Mouse (Mus musculus) neural tube, embryonic 14.5 days (tissue): ENCODE data around the gene Plpp3. TPM values are rescaled to one million over a fixed set of nuclear protein-coding genes. Genes with fewer than 3 reads are reported as not detected.

Source experiments
- ATAC-seq: fragments of 200-750 bp; cut with Nextera tagmentation; 2 replicates; pipeline ENCODE4 v1.8.0; 2017; ENCODE audit warnings: low read depth, mild to moderate bottlenecking, moderate TSS enrichment, moderate library complexity
- H3K27ac ChIP-seq: fragments of 300-500 bp; sonication (generic); 2 replicates; pipeline ENCODE4 v1.5.1; 2014; ENCODE audit warnings: low read depth, mild to moderate bottlenecking, control low read depth, low read length, moderate library complexity, mixed read lengths
- H3K27me3 ChIP-seq: fragments of 300-500 bp; sonication (generic); 2 replicates; pipeline ENCODE4 v1.6.1; 2014; ENCODE audit warnings: low read length; ENCODE audit not compliant: control insufficient read depth, insufficient read depth
- H3K36me3 ChIP-seq: fragments of 300-500 bp; sonication (generic); 2 replicates; pipeline ENCODE4 v1.6.1; 2014; ENCODE audit warnings: low read length, mixed read lengths; ENCODE audit not compliant: control insufficient read depth, insufficient read depth
- H3K4me1 ChIP-seq: fragments of 300-500 bp; sonication (generic); 2 replicates; pipeline ENCODE4 v1.6.1; 2014; ENCODE audit warnings: low read length; ENCODE audit not compliant: control insufficient read depth, insufficient read depth
- H3K4me2 ChIP-seq: fragments of 300-500 bp; sonication (generic); 2 replicates; pipeline ENCODE4 v1.6.1; 2014; ENCODE audit warnings: mild to moderate bottlenecking, low read depth, low read length, control low read depth
- H3K4me3 ChIP-seq: fragments of 300-500 bp; sonication (generic); 2 replicates; pipeline ENCODE4 v1.5.1; 2014; ENCODE audit warnings: low read depth, low read length, control low read depth, mixed read lengths
- H3K9ac ChIP-seq: fragments of 300-500 bp; sonication (generic); replicated peaks from 2 replicates; pipeline ENCODE4 v1.6.1; 2014; ENCODE audit warnings: low read depth, mild to moderate bottlenecking, control low read depth, low read length, mixed read lengths
- H3K9me3 ChIP-seq: fragments of 300-500 bp; sonication (generic); 2 replicates; pipeline ENCODE4 v1.6.1; 2016; ENCODE audit warnings: low read length; ENCODE audit not compliant: control insufficient read depth
- WGBS: fragments of 180-500 bp; shearing (Covaris S2); extraction: QIAGEN DNeasy Blood & Tissue Kit; methylation state at CpG from one replicate; pipeline ENCODE4 v1.1.7; 2014; 5-methylcytosine and 5-hydroxymethylcytosine counted together
- polyA plus RNA-seq: library from polyadenylated mRNA; unstranded; fragments of >200 nt; fragmentation: Nextera tagmentation; extraction: Ambion mirVana; gene quantifications from 2 replicates; pipeline ENCODE4 v1.2.1, GENCODE M21; 2014

Plpp3 gene
- polyA plus RNA-seq, 1 experiment from 2014 or later = 58.5 TPM

DNA sequence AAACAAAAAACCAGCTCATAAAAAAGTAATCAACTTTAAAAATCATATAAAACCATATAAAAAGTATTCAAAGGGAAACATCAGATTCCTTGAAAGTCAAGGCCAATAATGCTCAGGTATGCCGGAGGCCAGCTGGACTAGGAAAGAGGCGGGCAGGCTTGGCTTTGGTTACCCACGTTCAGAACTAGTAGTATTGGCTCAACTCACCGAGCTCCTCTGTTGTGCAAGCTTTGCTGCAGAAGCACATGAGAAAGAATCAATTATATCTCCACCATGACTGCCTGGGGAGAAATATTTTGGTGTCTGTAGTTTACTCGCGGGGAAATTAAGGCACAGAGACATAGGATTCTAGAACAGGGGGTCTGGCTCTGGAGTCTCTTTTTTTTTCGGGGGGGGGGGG, 866 bp upstream of the Plpp3 start:
- no peak for ATAC-seq
- no peak overlapping the region for H3K27ac ChIP-seq
- H3K4me1 ChIP-seq = peaks cover 10% of the 10 kb centered on the region; the same call in 1 of the 2 replicates
- no peaks in the 10 kb centered on the region for H3K9me3 ChIP-seq
- H3K4me2 ChIP-seq = no peak overlapping the region
- no peaks in the 10 kb centered on the region for H3K27me3 ChIP-seq
- no peak overlapping the region for H3K4me3 ChIP-seq
- 78% methylated on average over 7 of the region's 7 CpGs for WGBS
- no peaks in the 10 kb centered on the region for H3K36me3 ChIP-seq
- no peak overlapping the region for H3K9ac ChIP-seq

DNA sequence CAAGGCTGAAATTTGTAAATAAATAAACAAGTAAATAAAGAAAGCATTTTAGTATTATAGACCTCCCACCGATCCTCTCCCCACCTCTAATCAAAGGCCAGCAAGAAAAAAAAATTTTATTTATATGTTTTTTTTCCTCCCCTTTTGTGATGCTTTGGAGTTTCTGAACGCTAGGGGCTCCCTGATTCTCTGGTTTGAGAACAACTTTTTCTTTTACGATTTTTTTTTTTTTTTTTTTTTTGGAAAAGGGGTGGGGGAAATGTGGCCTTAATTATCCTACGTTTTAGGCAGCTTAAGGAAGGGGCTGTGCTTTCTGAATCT, 232 bp upstream of the Plpp3 start:
- 0% methylated on average over 4 of the region's 4 CpGs for WGBS
- Histone ChIP-seq H3K27me3 (no peaks in the 10 kb centered on the region), H3K36me3 (no peaks in the 10 kb centered on the region), H3K27ac (no peak overlapping the region), H3K4me2 (peak overlapping the region; percentile 83), H3K9ac (no peak overlapping the region), H3K4me3 (peak overlapping the region; percentile 79), H3K4me1 (peaks cover 10% of the 10 kb centered on the region; the same call in 1 of the 2 replicates), H3K9me3 (no peaks in the 10 kb centered on the region)
- ATAC-seq = no peak

DNA sequence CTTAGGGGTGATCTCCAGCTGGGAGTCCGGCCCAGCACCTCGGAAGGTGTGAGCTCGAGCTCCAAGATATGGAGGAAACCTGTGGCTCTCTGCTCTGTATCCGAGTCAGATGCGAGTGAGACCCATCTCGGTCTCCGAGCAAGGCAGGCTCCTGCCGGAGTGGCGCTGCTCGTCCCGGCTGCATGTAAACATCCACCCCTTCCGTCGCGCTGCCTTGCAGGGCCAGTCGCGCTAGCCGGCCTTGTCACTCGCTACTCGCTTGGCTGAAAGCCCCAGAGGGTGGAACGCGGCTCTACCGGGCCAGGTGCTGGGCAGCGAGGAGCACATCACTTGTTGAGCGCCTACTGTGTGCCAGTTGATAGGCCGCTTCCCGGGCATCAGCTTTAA, 1.0 kb downstream of the Plpp3 start:
- H3K27ac ChIP-seq = peak overlapping the region; percentile 81
- H3K4me2 ChIP-seq = peak overlapping the region; percentile 83
- peak overlapping the region; percentile 79 for H3K4me3 ChIP-seq
- H3K9me3 ChIP-seq = no peaks in the 10 kb centered on the region
- H3K9ac ChIP-seq = peak overlapping the region; percentile 77
- no peaks in the 10 kb centered on the region for H3K27me3 ChIP-seq
- H3K4me1 ChIP-seq = peaks cover 13% of the 10 kb centered on the region
- no peaks in the 10 kb centered on the region for H3K36me3 ChIP-seq
- ATAC-seq = peak; percentile 82
- under 1% methylated on average over 26 of the region's 26 CpGs for WGBS

DNA sequence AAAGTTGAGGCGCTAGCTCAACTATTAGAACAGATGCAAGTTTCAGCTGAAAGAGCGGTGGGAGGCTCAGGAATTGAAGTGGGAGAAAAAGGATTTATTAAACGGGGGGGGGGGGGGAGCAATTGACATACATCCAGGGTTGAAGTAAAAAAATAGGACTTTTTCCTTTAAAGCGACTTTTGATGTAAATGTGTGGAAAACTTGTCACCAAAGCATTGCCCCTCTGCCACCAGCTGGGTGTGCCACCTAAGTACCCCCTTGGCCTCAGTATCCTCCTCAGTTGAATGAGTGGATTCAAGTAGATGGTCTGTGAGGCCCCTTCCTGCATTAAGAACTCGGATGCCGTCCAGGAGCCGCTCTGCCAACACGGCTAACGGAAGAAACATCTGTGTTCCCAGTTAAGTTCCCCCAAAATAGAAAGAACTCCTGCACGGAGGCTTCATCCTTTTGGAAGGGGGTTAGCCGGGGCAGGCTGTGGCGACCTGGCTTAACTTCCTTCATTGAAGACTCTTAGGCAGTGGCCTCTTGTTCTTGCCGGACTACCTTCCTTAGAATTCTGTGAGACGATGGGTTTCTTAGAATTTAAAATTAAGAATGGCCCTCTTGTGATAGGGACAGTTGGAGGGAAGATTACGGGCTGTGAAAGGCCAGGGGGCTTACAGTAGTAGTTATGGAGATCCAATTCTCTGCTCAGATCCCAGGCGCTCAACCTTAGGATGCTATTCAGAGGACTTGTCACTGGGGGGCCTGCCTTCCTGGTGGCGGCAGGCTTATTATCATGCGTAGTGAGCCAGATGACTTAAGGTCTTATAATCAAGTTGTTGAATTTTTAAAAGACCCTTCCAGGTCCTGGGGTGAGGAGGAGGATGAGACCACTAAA, 1.7 kb downstream of the Plpp3 start:
- Histone ChIP-seq H3K4me2 (peak overlapping the region; percentile 83), H3K4me3 (peak overlapping the region; percentile 79), H3K27me3 (no peaks in the 10 kb centered on the region), H3K27ac (no peak overlapping the region; the same call in 1 of the 2 replicates), H3K36me3 (no peaks in the 10 kb centered on the region), H3K9ac (peak overlapping the region; percentile 77), H3K4me1 (peaks cover 13% of the 10 kb centered on the region), H3K9me3 (no peaks in the 10 kb centered on the region)
- 2% methylated on average over 18 of the region's 18 CpGs for WGBS
- ATAC-seq = no peak

DNA sequence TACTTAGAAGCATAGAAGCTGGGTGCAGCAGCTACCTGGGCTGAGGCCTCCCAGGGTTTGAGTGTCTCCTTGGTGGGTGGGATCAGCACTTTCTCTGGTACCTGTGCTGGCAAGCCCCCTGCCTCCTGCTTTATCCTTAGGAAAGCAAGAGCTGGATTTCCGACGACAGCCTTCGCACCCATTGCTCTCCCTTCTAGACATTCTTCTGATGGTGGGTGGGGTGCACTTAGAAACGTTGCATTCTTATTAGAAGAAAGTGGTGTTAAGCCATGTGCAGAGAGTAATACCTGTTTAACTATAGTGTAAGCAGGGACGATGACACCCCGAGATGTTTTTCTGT, 2.4 kb downstream of the Plpp3 start:
- no peaks in the 10 kb centered on the region for H3K9me3 ChIP-seq
- H3K4me2 ChIP-seq = peak overlapping the region; percentile 83
- H3K36me3 ChIP-seq = no peaks in the 10 kb centered on the region
- ATAC-seq = no peak
- 30% methylated on average over 6 of the region's 6 CpGs for WGBS
- H3K27me3 ChIP-seq = no peaks in the 10 kb centered on the region
- H3K9ac ChIP-seq = no peak overlapping the region; the same call in 1 of the 2 replicates
- peaks cover 13% of the 10 kb centered on the region for H3K4me1 ChIP-seq
- no peak overlapping the region for H3K27ac ChIP-seq
- peak overlapping the region; percentile 79 for H3K4me3 ChIP-seq

DNA sequence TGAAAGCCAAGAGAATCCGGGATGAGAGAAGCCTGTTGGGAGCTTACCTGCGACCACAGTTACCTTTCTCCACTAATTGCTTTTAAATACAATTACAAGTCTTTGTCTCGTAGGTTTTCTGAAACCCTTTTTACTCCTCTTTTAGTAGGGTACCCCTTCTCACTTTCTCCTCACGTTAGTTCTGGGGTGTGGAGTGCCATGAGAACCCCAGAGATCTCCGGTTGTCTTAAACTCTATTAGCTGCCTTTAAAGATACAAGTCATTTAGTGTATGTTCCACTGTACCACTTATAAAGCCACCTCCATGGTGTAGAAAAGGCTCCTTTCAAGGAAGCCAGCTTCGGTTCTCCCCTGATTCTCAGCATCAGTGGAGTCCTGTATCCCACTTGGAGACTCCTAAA, 3.3 kb downstream of the Plpp3 start:
- no peaks in the 10 kb centered on the region for H3K27me3 ChIP-seq
- no peak overlapping the region for H3K27ac ChIP-seq
- peaks cover 13% of the 10 kb centered on the region for H3K4me1 ChIP-seq
- peak overlapping the region; percentile 25; the same call in 1 of the 2 replicates for H3K9ac ChIP-seq
- 78% methylated on average over 6 of the region's 6 CpGs for WGBS
- no peaks in the 10 kb centered on the region for H3K9me3 ChIP-seq
- ATAC-seq = no peak
- H3K4me2 ChIP-seq = peak overlapping the region; percentile 83
- H3K4me3 ChIP-seq = peak overlapping the region; percentile 79
- H3K36me3 ChIP-seq = no peaks in the 10 kb centered on the region

DNA sequence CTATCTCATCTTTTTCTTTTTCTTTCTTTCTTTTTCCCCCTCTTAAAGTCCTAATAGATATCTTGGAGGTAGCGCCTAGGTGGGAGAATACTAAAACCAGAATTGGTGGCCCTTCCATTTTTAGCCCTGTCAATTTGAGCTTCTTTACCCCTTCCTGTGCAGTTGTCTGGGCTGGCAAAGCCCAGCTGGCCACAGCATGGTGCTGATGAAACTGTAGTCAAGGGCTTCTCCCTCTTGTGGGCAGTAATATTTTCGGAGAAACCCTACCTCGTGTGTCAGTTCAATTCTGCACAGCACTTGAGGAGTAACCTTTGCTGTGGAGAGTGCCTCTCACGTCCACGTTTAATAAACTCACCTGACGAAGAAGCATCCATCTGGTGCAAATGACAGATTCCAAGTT, 4.9 kb downstream of the Plpp3 start:
- no peak overlapping the region for H3K27ac ChIP-seq
- no peak overlapping the region for H3K4me3 ChIP-seq
- peak overlapping the region; percentile 19; the same call in 1 of the 2 replicates for H3K4me2 ChIP-seq
- ATAC-seq = no peak
- no peaks in the 10 kb centered on the region for H3K9me3 ChIP-seq
- H3K9ac ChIP-seq = no peak overlapping the region
- peaks cover 13% of the 10 kb centered on the region for H3K4me1 ChIP-seq
- H3K27me3 ChIP-seq = no peaks in the 10 kb centered on the region
- no peaks in the 10 kb centered on the region for H3K36me3 ChIP-seq
- 60% methylated on average over 6 of the region's 6 CpGs for WGBS

DNA sequence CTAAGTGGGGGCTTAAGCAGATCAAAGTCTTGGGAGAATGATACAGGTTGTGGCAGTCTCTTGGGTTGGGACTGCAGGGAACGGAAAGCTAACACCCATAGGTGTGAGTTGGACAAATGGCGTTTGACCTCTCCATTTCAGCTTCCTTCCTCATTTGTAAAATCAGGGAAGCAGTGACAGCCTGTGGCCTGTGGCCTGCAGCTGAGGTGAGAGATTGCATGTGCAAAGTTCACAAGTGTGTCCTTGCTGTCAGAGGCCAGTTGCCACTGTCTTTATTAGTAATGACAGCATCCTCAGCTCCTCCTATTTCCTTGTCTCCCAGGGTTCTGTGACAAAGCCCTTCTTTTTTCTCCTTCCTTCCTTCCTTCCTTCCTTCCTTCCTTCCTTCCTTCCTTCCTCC, 5.5 kb downstream of the Plpp3 start:
- H3K4me2 ChIP-seq = peak overlapping the region; percentile 19; the same call in 1 of the 2 replicates
- no peaks in the 10 kb centered on the region for H3K9me3 ChIP-seq
- no peak overlapping the region for H3K9ac ChIP-seq
- no peaks in the 10 kb centered on the region for H3K27me3 ChIP-seq
- H3K4me3 ChIP-seq = no peak overlapping the region
- peaks cover 13% of the 10 kb centered on the region for H3K4me1 ChIP-seq
- 81% methylated on average over 2 of the region's 2 CpGs for WGBS
- no peak overlapping the region for H3K27ac ChIP-seq
- H3K36me3 ChIP-seq = no peaks in the 10 kb centered on the region
- ATAC-seq = no peak

DNA sequence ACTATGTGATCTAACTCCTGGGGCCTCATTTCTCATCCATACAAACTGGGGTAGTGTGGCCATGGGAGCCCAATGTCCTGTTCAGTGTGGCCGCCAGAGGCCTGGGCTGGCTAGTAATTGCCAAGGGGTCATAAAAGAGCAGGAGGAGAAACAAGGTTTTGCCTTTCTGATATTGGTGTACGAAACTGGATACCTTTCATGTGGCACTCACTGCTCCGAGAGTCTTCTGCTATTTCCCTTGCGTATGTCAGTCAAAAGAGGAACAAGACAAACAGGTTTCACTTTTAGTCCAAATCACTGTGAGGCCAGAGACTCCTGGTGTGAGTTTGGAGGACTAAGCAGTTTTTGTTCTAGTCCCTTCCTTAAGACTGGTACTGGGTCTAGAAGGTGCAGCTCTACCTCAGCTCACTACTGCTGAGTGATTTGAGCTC, 6.8 kb downstream of the Plpp3 start:
- Histone ChIP-seq H3K9ac (no peak overlapping the region), H3K4me2 (no peak overlapping the region), H3K36me3 (no peaks in the 10 kb centered on the region), H3K4me3 (no peak overlapping the region), H3K4me1 (peaks cover 13% of the 10 kb centered on the region), H3K9me3 (no peaks in the 10 kb centered on the region), H3K27me3 (no peaks in the 10 kb centered on the region), H3K27ac (no peak overlapping the region)
- 72% methylated on average over 4 of the region's 4 CpGs for WGBS
- no peak for ATAC-seq
